Mouse (Mus musculus) G1E-ER4 (cell line): ENCODE measurements around the gene Ehmt2. TPM values are rescaled to one million over a fixed set of nuclear protein-coding genes. Genes with fewer than 3 reads are reported as not detected.

Experiments used
- GATA1 ChIP-seq: IDR thresholded peaks from one replicate; pipeline ENCODE4 v1.8.0; 2012; ENCODE audit warnings: low read length, inconsistent platforms
- polyA plus RNA-seq: library from polyadenylated mRNA; stranded (reverse); fragments of >175 nt; gene quantifications from 2 replicates; pipeline ENCODE4 v1.2.3, GENCODE M21; 2012

The Ehmt2 gene
- polyA plus RNA-seq, 1 experiment = 449 TPM

DNA sequence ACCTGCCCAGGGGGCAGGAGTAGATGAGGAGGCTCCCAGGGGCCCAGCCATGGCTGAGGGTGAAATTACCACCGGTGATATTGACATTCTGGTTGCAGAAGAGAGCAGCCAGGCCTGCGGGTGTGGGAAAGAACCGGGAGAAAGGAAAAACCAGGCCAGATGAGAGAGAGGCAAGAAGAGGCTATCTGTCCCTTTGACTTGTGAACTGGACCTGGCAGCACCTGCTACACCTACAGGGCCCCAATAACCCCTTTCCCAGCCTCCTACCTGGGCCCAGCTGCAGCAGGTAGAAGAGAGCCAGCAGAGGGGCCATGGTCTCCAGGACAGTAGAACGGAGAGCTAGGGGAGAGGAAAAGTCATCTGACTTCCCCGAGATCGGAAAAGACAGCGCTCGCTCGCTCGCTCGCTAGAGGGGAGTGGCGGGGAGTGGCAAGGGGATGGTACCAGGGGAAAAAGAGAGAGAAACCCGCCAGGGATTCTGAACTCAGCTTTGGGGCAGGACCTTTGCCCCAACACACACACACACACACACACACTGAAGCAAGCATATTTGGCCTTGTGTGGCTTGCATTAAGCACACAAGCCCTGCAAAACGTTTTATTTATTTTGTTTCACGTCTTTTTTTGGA, 16.5 kb upstream of the Ehmt2 start, which contains the start of gene Gm20547:
Gene Gm20547, minus strand, starts transcription at position 360 of the 628 bp plus-strand sequence.
- no peak for TF ChIP-seq GATA1

DNA sequence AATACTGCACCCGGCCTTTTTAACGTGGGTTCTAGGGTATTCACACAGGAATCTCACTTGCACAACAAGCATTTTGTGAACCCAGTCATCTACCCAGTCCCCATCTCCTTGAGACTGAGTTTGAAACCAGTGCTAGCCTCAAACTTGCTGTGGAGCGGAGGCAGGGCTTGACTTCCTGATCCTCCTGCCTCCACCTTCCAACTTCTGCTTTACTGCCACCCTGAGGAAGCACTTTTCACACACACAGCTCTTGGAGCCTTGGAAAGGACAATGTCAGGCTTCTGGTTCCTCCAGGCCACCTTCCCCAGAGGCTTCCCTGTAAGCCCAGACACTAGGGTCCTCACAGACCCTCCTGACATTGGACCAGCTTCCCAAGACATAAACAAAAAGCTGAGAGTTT, 14.9 kb upstream of the Ehmt2 start:
- TF ChIP-seq GATA1 = no peak

DNA sequence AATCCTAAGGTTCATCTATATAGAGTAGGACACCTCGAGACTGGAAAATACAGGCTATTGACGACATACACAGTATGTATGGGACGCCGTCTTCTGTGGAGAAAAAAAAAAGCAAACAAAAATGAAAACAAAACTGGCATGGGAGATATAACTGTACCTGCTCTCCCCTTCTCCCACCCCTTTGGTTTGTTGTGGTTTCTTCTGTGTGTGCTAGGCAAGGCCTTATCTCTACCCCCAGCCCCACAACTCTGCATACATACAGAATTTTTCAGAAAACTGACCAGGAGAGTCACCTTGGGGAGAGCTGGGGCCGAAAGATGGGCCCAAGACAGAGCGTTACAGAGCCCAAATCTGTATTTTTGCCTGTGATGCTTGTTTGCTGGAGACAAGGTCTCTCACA, 13.6 kb upstream of the Ehmt2 start:
- TF ChIP-seq GATA1 = no peak

DNA sequence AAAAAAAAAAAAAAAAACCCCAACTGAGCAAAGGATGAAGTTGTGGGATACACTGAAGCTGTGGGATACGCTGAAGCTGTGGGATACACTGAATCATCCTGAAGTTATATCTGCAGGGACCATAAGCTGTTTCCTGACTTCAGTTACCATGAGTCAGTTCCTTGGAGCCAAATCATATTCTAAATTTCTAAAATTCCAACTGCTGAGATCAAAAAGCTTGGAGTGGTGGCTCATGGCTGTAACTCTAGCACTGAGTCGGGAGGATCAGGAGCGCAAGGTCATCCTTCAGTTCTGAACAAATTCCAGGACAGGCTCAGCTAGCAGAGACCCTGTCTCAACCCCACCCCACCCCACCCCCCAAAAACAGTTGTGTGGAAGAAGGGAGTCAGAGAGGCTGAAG, 12.7 kb upstream of the Ehmt2 start:
- TF ChIP-seq GATA1 = no peak

DNA sequence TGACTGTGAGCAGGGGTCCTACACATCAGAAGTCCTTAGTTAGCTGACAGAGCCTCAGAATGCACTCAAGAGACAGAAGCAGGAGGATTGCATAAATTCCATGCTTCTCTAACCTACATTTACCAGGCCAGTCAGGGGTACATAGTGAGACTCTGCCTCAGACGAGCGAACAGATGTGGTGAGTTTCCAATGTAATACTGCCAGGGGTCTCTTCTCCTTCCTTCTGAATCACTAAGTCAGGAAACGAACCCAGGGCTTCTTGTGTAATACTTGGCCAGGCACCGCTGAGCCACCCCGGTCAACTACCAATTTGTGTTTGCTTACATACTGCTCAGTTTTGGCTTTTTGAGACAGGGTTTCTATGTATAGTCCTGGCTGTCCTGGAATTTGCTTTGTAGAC, 10.3 kb upstream of the Ehmt2 start:
- TF ChIP-seq GATA1 = no peak

DNA sequence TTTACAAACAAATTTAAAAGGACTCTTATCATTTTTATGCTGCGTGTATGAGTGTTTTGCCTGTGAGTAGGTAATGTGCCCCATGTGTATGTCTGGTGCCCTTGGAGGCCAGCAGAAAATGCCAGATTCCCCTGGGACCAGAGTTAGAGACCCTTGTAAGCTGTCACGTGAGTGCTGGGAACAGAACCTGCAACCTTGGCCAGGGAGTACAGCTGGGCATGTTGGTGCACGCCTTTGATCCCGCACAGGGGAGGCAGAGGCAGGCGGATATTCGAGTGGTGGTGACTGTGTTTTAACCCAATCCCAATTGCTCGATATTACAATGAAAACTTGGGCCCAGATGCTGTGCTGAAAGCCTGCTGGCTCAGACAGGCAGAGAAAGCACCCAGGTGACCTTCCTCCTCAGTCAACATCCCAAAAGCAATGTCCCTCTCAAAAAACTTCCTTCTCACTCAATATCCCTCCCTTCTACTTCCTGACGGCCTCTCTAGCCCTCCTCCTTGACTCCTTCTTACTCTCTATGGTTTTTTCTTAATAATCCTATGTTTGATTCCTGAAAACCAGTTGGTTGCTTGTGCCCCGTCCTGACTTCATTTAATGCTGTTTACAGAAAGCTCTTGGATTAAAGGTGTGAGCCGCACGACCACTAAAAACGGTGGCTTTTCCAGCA, 8.1 kb upstream of the Ehmt2 start:
- no peak for TF ChIP-seq GATA1

DNA sequence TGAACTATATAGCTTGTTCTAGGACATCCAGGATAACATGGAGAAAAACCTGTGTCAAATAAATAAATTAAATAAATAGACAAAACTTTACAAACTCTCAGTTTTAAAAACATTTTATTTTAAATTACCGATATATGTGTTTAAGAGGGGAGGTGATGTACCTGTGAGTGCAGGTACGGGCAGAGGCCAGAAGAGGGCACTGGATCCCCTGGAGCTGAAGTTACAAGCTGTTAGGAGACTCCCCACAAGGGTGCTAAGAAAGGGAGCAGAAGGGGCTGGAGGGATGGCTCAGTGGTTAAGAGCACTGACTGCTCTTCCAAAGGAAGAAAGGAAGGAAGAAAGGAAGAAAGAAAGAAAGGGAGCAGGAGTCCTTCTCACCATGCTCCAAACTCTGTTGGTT, 6.9 kb upstream of the Ehmt2 start:
- TF ChIP-seq GATA1 = no peak

DNA sequence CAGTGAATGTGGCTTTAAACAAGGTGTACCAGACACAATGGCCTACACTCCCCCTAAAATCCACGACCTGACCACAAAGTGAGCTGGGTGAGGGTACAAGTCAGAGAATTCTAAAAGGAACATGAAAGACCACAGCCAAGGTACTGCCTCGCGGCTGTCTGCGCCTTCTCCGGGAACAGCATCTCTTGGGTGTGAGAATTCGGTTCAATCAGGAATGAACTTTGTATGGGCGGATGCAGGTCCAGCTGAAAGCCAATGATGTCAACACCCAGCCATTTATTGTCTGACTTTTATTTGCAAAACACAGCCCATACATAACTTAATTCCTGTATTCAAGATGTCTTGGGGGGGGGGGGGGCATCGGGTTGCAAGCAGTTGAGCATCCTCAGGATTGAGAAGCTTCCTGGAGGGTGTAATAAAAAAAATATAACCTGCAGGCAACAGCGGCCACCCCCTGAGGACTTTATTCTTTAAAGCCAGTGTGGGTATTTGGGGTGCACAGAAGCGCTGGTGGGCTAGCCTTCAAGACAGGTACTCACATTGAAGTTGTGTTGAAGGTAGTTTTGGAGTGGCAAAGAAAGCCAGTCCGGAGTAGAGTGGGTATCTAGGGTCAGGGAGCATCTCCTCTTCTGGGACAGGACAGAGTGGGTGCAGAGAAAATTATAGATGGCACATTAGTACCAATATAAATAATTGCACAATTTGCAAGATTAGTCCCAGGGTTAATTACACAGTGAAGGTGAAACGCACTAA, 5.0 kb upstream of the Ehmt2 start:
- no peak for TF ChIP-seq GATA1

DNA sequence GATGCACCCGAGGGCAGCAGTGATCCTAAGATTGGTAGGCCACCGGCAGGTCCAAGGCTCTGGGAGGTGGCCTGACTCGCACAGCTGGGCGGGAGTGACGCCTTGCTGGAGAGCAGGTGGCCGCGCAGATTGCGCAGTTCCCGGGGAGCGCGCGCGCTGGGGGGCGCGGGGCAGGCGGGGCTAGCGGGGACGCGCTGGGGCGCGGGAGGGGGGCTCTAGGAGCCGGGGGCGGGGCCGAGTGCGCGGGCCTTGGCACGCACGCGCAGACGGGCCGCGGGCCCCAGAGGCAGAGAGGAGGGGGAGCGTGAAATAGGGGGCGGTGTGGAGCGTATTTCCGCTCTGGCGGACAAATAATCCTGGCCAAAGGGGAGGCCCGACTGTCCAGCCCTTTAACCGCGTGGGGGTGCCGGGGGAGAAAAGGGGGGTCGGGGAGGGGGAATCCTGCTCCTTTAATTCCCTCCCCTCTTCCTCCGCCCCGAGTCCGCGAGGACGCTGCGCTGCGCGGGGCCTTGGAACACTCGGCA, 4.1 kb upstream of the Ehmt2 start:
- TF ChIP-seq GATA1 = no peak

DNA sequence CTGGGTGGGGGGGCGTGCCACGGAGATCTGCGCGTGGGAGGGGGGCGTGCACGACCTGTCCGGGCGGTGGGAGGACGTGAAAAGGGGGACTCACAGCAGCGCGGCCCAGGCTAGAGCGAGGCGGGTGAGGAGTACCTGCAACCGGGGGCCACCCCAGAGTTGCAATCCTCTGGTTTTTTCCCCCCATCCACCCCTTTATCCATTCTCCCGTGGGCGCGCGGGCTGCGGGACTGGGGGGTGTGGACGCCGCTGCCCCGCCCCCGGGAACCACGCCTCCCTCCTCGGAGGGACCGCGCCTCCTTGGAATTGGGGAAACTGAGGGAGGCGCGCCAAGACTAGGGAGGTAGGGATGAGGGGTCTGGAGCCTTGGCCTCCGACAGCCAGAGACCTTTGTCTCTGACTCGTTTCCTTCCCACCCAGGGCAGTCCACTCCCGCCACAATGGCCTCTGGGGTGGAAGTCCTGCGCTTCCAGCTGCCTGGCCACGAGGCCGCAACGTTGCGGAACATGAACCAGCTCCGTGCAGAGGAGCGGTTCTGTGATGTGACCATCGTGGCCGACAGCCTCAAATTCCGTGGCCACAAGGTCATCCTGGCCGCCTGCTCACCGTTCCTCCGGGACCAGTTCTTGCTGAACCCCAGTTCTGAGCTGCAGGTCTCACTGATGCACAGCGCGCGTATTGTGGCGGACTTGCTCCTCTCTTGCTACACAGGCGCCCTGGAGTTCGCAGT, 3.3 kb upstream of the Ehmt2 start:
- no peak for TF ChIP-seq GATA1

DNA sequence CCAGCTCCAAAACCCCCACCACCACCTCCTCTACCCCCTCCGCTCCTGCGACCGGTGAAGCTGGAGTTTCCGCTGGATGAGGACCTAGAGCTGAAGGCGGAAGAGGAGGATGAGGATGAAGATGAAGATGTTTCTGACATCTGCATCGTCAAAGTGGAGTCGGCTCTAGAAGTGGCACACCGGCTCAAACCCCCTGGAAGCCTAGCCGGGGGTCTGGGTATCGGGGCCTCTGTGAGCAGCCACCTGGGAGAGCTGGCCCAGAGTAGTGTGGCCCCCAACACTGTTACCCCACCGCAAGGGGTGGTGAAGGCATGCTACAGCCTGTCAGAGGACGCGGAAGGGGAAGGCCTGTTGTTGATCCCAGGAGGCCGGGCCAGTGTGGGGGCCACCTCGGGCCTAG, 2.5 kb upstream of the Ehmt2 start:
- TF ChIP-seq GATA1 = no peak

DNA sequence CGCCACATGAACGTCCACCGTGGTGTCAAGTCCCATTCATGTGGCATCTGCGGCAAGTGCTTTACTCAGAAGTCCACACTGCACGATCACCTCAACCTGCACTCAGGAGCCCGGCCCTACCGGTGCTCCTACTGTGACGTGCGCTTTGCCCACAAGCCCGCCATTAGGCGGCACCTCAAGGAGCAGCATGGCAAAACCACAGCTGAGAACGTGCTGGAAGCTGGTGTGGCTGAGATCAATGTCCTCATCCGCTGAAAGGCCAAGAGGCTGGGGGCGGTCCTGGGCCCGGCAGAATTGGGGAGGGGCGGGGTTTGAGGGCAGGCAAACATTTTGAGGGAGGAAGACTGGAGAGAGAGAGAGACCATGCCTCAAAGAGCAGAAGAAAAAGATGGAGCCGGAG, 1.9 kb upstream of the Ehmt2 start:
- TF ChIP-seq GATA1 = no peak

DNA sequence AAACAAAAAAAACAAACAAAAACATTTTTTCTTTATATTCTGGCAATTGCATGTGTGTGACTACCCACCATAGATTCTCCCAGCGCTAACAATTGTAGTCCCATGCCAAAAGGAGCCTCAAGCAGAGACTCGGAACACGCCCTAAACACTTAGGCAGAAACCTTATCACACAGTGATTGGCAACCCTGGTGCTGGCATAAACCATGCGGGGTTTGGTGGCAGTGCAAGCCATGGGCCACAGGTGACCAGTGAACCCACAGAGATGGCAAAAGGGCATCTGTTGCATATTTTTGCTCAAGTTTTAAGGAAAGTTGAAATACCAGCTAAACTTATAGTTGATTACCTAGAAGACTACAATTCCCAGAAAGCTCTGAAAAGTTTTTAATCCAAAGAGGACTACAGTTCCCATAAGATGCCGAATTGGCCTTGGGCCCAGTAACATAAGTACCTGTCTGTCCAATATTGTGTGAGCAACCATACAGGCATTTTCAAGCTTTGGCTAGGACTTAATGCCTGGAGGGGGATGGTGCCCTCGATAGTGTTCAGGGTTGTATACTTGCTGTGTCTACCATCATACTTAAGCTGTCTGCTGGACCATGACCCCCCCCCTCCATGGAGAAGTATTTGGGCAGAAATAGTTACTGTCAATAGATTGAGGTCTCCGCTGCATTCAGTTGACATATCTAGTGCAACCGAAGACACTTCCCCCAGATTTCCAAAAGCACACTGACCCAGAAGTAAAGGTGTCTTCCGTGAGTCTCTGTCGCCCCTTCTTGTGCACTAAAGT, 703 bp upstream of the Ehmt2 start:
- no peak for TF ChIP-seq GATA1

DNA sequence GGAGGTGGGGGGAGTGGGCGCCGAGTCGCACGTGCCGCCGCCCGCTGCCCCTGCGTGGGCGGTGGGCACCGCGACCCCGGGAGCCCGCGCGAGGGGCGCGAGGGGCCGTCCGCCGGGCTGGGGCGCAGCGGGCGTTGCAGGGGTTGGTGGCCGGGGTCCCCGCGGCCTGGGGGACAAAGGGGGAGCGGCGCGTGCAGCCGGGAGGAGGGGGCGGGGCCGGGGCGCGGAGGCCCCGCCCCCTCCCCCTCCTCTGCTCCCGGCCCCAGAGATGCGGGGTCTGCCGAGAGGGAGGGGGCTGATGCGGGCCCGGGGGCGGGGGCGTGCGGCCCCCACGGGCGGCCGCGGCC, 410 bp downstream of the Ehmt2 start:
- TF ChIP-seq GATA1 = no peak
